Mouse (Mus musculus) small intestine, adult 2 months (tissue): ENCODE measurements around the gene Scaf8. TPM values are rescaled to one million over a fixed set of nuclear protein-coding genes. Genes with fewer than 3 reads are reported as not detected.
A peak's percentile ranks its signal among the peaks of the same experiment; 100 is the strongest.
"Not testable (repeated sequence)": the region's sequence is repeated elsewhere in the genome, so short reads cannot be mapped to it uniquely, and the experiment has no call there.

ENCODE experiments used
- H3K27ac ChIP-seq: fragments of 200-500 bp; 2 replicates; pipeline ENCODE4 v1.5.1; 2012; ENCODE audit warnings: low read depth, low read length, control low read depth, inconsistent platforms; ENCODE audit not compliant: insufficient read depth
- H3K27me3 ChIP-seq: fragments of 200-500 bp; 2 replicates; pipeline ENCODE4 v1.6.1; 2012; ENCODE audit warnings: mild to moderate bottlenecking, moderate library complexity, low read length, inconsistent platforms; ENCODE audit not compliant: control insufficient read depth, insufficient read depth
- H3K36me3 ChIP-seq: fragments of 200-500 bp; 2 replicates; pipeline ENCODE4 v1.6.1; 2012; ENCODE audit warnings: mild to moderate bottlenecking, low read length, control low read depth, inconsistent platforms; ENCODE audit not compliant: control insufficient read depth, insufficient read depth
- H3K4me1 ChIP-seq: fragments of 200-500 bp; 2 replicates; pipeline ENCODE4 v1.6.1; 2012; ENCODE audit warnings: low read length, inconsistent platforms, mixed read lengths; ENCODE audit not compliant: control insufficient read depth, insufficient read depth, insufficient read length
- H3K4me3 ChIP-seq: fragments of 200-500 bp; 2 replicates; pipeline ENCODE4 v1.5.1; 2012; ENCODE audit warnings: low read depth, mild to moderate bottlenecking, control low read depth, inconsistent platforms, low read length, moderate library complexity
- CTCF ChIP-seq: fragments of 200-500 bp; IDR thresholded peaks from 2 replicates; pipeline ENCODE4 v1.5.1; 2012; ENCODE audit warnings: low read depth, mild to moderate bottlenecking, control low read depth, inconsistent platforms, low read length, moderate library complexity, mixed read lengths; ENCODE audit not compliant: insufficient replicate concordance, insufficient read length; ENCODE audit errors: extremely low read depth
- POLR2A ChIP-seq: fragments of 200-500 bp; IDR thresholded peaks from 2 replicates; pipeline ENCODE4 v1.6.1; 2012; ENCODE audit warnings: low read depth, mild to moderate bottlenecking, control low read depth, inconsistent platforms, low read length, moderate library complexity
- WGBS: fragments of 180-500 bp; shearing (Covaris S2); methylation state at CpG from one replicate; pipeline ENCODE4 v1.1.7; 2018; 5-methylcytosine and 5-hydroxymethylcytosine counted together
- polyA plus RNA-seq: library from polyadenylated mRNA; depleted of rRNA; stranded (reverse); fragments of >200 nt; gene quantifications from 2 replicates; pipeline ENCODE4 v1.2.3, GENCODE M21; 2012

The Scaf8 gene
- polyA plus RNA-seq, 1 experiment = 12.6 TPM

GRCm38 (mm10) chr17:3082756-3083749 is 31.7 kb upstream of the Scaf8 start:
- H3K36me3 ChIP-seq, H3K27me3 ChIP-seq, H3K4me1 ChIP-seq, H3K27ac ChIP-seq: not testable (repeated sequence)
- under 1% methylated on average over 25 of the region's 25 CpGs for WGBS
- peak overlapping the region; percentile 63 for H3K4me3 ChIP-seq
- 0 out of 2 replicates have a peak, but pooled peaks have one; percentile 8 for TF ChIP-seq CTCF

DNA sequence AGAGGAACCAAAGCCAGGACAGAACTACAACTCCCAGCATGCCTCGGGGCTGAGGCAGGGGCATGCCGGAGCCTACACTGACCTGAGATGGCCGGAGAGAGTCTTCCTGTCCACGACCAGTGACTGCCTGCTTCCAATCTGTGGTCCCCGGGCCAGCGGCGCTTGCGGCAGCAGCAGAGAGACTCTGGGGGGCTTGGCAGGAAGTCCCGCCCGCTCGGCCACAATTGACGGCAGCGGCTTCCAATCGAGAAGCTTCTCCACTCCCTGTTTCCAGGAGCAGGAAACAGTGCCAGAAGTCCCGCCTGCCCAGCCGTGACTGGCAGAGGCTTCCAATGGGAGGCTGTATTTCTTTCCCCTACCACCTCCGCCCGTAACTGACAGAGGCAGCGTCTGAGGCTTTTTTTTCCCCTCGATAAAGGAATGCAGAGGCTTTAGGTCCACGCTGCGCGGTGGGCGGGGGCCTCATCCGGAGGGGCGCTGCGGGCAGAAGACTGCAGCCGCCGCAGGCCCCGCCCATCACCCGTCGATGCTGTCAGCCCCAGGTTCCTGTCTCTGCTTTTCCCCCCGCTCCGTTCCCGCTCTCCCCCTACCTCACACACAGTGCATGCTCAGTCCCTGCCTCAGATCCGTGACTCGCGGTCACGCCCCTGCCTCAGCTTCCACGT is 30.8 kb upstream of the Scaf8 start:
- H3K4me3 ChIP-seq = peak overlapping the region; percentile 97
- WGBS = under 1% methylated on average over 36 of the region's 40 CpGs
- no peaks in the 10 kb centered on the region for H3K36me3 ChIP-seq
- peak overlapping the region; percentile 95 for H3K27ac ChIP-seq
- TF ChIP-seq POLR2A (0 out of 2 replicates have a peak, but pooled peaks have one; percentile 27), CTCF (no peak)
- no peaks in the 10 kb centered on the region for H3K4me1 ChIP-seq
- no peaks in the 10 kb centered on the region for H3K27me3 ChIP-seq

- Histone ChIP-seq H3K27me3 (no peaks in the 10 kb centered on the region), H3K4me3 (peak overlapping the region; percentile 97)
- WGBS = under 1% methylated on average over 31 of the region's 31 CpGs
Measured at GRCm38 (mm10) chr17:3084551-3084930, 30.2 kb upstream of the Scaf8 start.

GRCm38 (mm10) chr17:3085152-3085551 is 29.6 kb upstream of the Scaf8 start:
- Histone ChIP-seq H3K4me1 (no peaks in the 10 kb centered on the region), H3K36me3 (no peaks in the 10 kb centered on the region), H3K27me3 (no peaks in the 10 kb centered on the region), H3K27ac (no peak overlapping the region), H3K4me3 (peak overlapping the region; percentile 97)
- TF ChIP-seq POLR2A = no peak
- TF ChIP-seq CTCF = no peak
- 68% methylated on average over 3 of the region's 3 CpGs for WGBS

More at GRCm38 (mm10) chr17:3084551-3084930, 30.2 kb upstream of the Scaf8 start:
- H3K36me3 ChIP-seq = no peaks in the 10 kb centered on the region
- peak; percentile 60; the same call in 1 of the 2 replicates for TF ChIP-seq CTCF
- no peak for TF ChIP-seq POLR2A
- no peaks in the 10 kb centered on the region for H3K4me1 ChIP-seq
- H3K27ac ChIP-seq = peak overlapping the region; percentile 95

- Histone ChIP-seq H3K36me3 (no peaks in the 10 kb centered on the region), H3K27me3 (no peaks in the 10 kb centered on the region), H3K4me1 (no peaks in the 10 kb centered on the region), H3K27ac (no peak overlapping the region), H3K4me3 (no peak overlapping the region)
- no peak for TF ChIP-seq POLR2A
- no peak for TF ChIP-seq CTCF
- WGBS = 23% methylated on average over 4 of the region's 4 CpGs
Measured at GRCm38 (mm10) chr17:3092682-3093081, 22.1 kb upstream of the Scaf8 start.

GRCm38 (mm10) chr17:3099273-3099672 is 15.5 kb upstream of the Scaf8 start:
- WGBS = 65% methylated on average over 1 of the region's 1 CpGs
- H3K36me3 ChIP-seq, H3K4me1 ChIP-seq, H3K27ac ChIP-seq, H3K4me3 ChIP-seq, H3K27me3 ChIP-seq: not testable (repeated sequence)

DNA sequence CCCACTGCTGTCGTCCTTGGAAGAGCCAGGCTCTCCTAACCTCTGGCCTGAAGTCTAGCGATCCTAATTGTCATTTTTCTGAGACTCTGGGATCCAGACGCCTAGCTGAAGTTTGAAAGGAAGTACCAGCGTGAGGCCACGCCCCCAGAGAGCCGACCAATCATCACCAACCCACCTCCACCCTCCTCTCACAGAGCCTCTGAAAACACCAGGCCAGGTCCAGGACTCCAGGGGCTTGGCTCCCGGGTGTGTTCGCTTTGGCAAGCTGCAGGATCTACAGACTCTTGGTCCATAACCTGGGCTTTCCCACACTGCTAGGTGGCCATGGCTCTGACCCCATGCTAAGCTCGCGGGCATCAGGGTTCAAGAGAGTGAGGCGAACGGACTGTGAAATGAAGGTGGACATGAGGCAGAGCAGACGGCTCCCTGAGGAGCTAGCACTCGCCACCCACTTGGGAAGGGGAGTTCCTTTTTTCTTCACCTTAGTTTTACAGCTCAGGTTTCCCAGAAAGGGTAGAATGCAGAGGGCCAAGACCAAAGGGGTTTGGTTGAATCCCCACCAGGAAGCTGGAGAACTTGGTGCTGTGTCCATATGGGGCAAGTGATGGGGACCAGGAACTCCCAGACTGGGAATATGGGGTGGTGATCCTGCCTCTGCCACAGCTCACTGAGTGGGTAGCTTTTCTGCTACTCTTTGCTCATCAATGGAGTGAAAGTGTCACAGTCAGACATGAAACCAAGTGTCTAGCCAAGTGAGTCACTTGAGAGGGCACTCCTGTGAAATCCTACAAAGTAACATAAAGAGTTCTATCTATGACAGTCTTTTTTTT is 12.2 kb upstream of the Scaf8 start:
- Histone ChIP-seq H3K27ac (no peak overlapping the region), H3K4me3 (peak overlapping the region; percentile 64), H3K36me3 (0 out of 2 replicates have a peak, but pooled peaks cover 2% of the 10 kb centered on the region), H3K4me1 (peaks cover 6% of the 10 kb centered on the region), H3K27me3 (no peaks in the 10 kb centered on the region)
- WGBS = 4% methylated on average over 14 of the region's 14 CpGs
- TF ChIP-seq CTCF (no peak), POLR2A (peak; percentile 35; the same call in 1 of the 2 replicates)
